Mouse (Mus musculus): ENCODE data around the gene Homer3. TPM values are rescaled to one million over a fixed set of nuclear protein-coding genes. Genes with fewer than 3 reads are reported as not detected.

Homer3 gene
- polyA plus RNA-seq, 2 experiments: 38.2 to 81.2 TPM

DNA sequence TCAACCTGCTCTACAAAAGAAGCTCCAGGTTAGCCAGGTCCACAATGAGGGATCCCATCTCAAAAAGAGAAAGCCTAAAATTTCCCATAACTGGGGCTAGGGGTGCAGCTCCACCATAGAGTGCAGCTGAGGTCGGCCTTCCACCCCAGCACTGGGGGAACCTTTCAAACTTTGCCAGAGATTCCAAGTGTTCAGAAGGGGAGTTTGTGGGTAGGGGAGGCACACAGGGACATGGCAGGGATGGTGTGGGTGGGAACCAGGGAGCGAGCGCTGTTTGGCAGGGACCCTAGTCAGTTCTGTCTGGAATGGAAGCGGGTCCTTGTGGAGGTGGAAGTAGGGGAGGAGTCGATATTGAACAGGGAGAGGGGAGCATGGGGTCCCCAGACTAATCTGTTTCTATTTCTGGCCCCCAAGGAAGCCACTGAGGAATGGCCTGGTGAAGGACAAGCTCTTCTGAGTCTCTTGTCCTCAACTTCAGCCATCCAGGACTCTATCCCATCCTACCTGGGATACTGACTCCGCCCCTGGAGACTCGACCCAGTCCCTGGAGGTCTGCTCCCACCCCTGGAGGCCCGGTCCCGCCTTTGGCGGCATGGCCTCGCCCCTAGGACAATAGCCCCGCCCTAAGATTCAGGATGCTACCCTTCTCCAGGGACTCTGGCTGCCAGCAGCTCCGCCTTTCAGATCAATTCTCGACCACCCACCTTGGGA lies 46.7 kb downstream of the Homer3 start, which contains the start of gene Gdf1:
Gene Gdf1, plus strand, starts transcription at position 694 of the 711 bp plus-strand sequence.
- no peak for TF ChIP-seq POLR2A (IDR thresholded peaks at IDR 0.05; ENCODE audit: borderline replicate concordance, extremely low read depth, insufficient read depth, insufficient read length)
- 33% methylated on average over 12 of the region's 14 CpGs for WGBS
- Histone ChIP-seq H3K4me1 (ENCODE audit: control insufficient read depth, insufficient read depth, low read length) (peaks cover 16% of the 10 kb centered on the region), H3K27ac (replicated peaks; ENCODE audit: low read depth, low read length) (no peak within 1 kb of the TSS), H3K36me3 (ENCODE audit: control insufficient read depth, insufficient read depth, low read length) (peaks cover 61% of the 10 kb centered on the region), H3K9ac (ENCODE audit: low read depth, low read length, severe bottlenecking) (0 out of 2 replicates have a peak within 1 kb of the TSS, but pooled peaks have one; percentile 12), H3K9me3 (ENCODE audit: control insufficient read depth, low read length) (no peaks in the 10 kb centered on the region), H3K27me3 (ENCODE audit: control insufficient read depth, insufficient read depth, low read length) (no peaks in the 10 kb centered on the region), H3K4me3 (replicated peaks; ENCODE audit: low read length) (peak within 1 kb of the TSS; percentile 6; the same call in 1 of the 2 replicates), H3K4me2 (replicated peaks; ENCODE audit: low read depth, low read length, severe bottlenecking) (peak within 1 kb of the TSS; percentile 34)
- ATAC-seq (ENCODE audit: low FRiP score, low read depth) (no peak), DNase-seq (ENCODE audit: low spot score) (no peak)

DNA sequence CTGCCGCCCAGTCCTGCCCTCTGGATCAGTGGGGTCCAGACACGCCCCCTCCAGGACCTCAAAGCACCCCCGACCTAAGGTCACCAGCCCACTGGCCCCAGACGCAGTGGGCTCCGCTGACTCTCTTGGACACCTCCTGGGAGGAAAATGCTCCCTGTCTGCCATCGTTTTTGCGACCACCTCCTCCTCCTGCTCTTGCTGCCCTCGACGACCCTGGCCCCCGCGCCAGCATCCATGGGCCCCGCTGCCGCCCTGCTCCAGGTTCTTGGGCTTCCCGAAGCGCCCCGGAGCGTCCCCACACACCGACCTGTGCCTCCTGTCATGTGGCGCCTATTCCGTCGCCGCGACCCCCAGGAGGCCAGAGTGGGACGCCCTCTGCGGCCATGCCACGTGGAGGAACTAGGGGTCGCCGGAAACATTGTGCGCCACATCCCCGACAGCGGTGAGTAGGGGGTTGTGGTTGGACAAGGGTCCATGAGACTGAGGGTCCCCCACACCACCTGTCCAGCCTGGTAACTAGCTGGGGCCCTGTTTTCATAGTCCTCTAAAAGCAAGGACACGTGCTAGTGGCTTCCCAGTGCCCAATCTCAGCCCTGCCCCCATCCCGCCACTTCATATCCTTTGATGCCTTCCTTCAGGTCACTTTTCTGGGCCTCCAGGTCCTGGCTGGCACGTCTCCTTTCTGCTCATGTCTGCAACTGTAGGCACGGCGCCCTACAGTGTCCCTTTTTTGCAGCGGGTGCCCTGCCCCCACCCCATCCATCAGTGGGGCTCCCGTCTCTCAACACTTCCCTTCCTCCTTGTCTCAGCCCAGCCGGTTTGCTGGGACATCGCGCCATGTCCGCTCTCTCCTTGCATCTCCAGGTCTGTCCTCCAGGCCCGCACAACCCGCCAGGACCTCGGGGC lies 47.5 kb downstream of the Homer3 start:
- no peak for DNase-seq (ENCODE audit: low spot score)
- ATAC-seq (ENCODE audit: low FRiP score, low read depth): no peak
- Histone ChIP-seq H3K4me3 (replicated peaks; ENCODE audit: low read length) (peak overlapping the region; percentile 6; the same call in 1 of the 2 replicates), H3K4me2 (replicated peaks; ENCODE audit: low read depth, low read length, severe bottlenecking) (peak overlapping the region; percentile 34), H3K9ac (ENCODE audit: low read depth, low read length, severe bottlenecking) (0 out of 2 replicates have a peak overlapping the region, but pooled peaks have one; percentile 12), H3K36me3 (ENCODE audit: control insufficient read depth, insufficient read depth, low read length) (peaks cover 65% of the 10 kb centered on the region), H3K27me3 (ENCODE audit: control insufficient read depth, insufficient read depth, low read length) (no peaks in the 10 kb centered on the region), H3K27ac (replicated peaks; ENCODE audit: low read depth, low read length) (no peak overlapping the region), H3K9me3 (ENCODE audit: control insufficient read depth, low read length) (no peaks in the 10 kb centered on the region), H3K4me1 (ENCODE audit: control insufficient read depth, insufficient read depth, low read length) (peaks cover 16% of the 10 kb centered on the region)
- 12% methylated on average over 45 of the region's 45 CpGs for WGBS
- no peak for TF ChIP-seq POLR2A (IDR thresholded peaks at IDR 0.05; ENCODE audit: borderline replicate concordance, extremely low read depth, insufficient read depth, insufficient read length)

DNA sequence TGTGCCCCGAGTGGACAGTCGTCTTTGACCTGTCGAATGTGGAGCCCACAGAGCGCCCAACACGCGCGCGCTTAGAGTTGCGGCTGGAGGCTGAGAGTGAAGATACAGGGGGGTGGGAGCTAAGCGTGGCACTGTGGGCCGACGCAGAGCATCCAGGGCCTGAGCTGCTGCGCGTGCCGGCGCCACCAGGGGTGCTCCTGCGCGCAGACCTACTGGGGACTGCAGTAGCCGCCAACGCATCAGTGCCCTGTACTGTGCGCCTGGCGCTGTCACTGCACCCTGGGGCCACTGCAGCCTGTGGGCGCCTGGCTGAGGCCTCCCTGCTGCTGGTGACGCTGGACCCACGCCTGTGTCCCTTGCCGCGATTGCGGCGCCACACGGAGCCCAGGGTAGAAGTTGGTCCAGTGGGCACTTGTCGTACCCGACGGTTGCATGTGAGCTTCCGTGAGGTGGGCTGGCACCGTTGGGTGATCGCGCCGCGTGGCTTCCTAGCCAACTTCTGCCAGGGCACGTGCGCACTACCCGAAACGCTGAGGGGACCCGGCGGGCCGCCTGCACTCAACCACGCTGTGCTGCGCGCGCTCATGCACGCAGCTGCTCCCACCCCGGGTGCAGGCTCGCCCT lies 48.2 kb downstream of the Homer3 start:
- Histone ChIP-seq H3K9ac (ENCODE audit: low read depth, low read length, severe bottlenecking) (0 out of 2 replicates have a peak overlapping the region, but pooled peaks have one; percentile 12), H3K4me2 (replicated peaks; ENCODE audit: low read depth, low read length, severe bottlenecking) (peak overlapping the region; percentile 34), H3K9me3 (ENCODE audit: control insufficient read depth, low read length) (no peaks in the 10 kb centered on the region), H3K4me1 (ENCODE audit: control insufficient read depth, insufficient read depth, low read length) (peaks cover 16% of the 10 kb centered on the region), H3K27me3 (ENCODE audit: control insufficient read depth, insufficient read depth, low read length) (no peaks in the 10 kb centered on the region), H3K4me3 (replicated peaks; ENCODE audit: low read length) (peak overlapping the region; percentile 6; the same call in 1 of the 2 replicates), H3K27ac (replicated peaks; ENCODE audit: low read depth, low read length) (no peak overlapping the region), H3K36me3 (ENCODE audit: control insufficient read depth, insufficient read depth, low read length) (peaks cover 71% of the 10 kb centered on the region)
- DNase-seq (ENCODE audit: low spot score) (peak; percentile 74), ATAC-seq (ENCODE audit: low FRiP score, low read depth) (peak; percentile 69)
- 30% methylated on average over 46 of the region's 53 CpGs for WGBS
- no peak for TF ChIP-seq POLR2A (IDR thresholded peaks at IDR 0.05; ENCODE audit: borderline replicate concordance, extremely low read depth, insufficient read depth, insufficient read length)

DNA sequence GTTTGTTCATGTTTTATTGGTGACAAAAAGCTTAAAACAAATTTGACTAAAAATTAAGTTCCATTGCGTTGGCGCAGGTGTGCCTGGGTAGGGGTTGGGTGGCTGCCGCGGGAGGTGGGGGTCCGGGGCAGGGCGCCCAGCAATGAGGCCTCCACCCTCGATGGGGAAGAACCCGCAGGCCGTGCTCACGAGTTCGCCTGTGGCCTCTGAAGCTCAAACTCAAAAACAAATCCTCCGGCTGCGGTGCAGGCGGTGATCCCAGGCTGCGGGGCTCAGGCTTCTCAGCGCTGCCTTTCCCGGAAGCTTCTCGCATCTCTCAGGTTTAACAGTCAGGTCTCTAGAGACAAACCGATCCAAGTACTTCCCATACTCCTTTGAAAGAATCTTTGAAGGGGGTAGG lies 48.9 kb downstream of the Homer3 start:
- WGBS: 69% methylated on average over 19 of the region's 19 CpGs
- peak overlapping the region; percentile 21; the same call in 1 of the 2 replicates for H3K9ac ChIP-seq (ENCODE audit: low read depth, low read length, severe bottlenecking)
- H3K4me3 ChIP-seq (replicated peaks; ENCODE audit: low read length): no peak overlapping the region
- H3K4me1 ChIP-seq (ENCODE audit: control insufficient read depth, insufficient read depth, low read length): peaks cover 16% of the 10 kb centered on the region
- H3K27me3 ChIP-seq (ENCODE audit: control insufficient read depth, insufficient read depth, low read length): no peaks in the 10 kb centered on the region
- DNase-seq (ENCODE audit: low spot score) (no peak), ATAC-seq (ENCODE audit: low FRiP score, low read depth) (no peak)
- H3K9me3 ChIP-seq (ENCODE audit: control insufficient read depth, low read length): no peaks in the 10 kb centered on the region
- H3K4me2 ChIP-seq (replicated peaks; ENCODE audit: low read depth, low read length, severe bottlenecking): no peak overlapping the region
- H3K36me3 ChIP-seq (ENCODE audit: control insufficient read depth, insufficient read depth, low read length): peaks cover 78% of the 10 kb centered on the region
- H3K27ac ChIP-seq (replicated peaks; ENCODE audit: low read depth, low read length): peak overlapping the region; percentile 33; the same call in 1 of the 2 replicates
- TF ChIP-seq POLR2A (IDR thresholded peaks at IDR 0.05; ENCODE audit: borderline replicate concordance, extremely low read depth, insufficient read depth, insufficient read length): no peak
